Mouse (Mus musculus): ENCODE results near the gene Gnb1.
"Not testable (repeated sequence)": the region's sequence is repeated elsewhere in the genome, so short reads cannot be mapped to it uniquely, and the experiment has no call there.

DNA sequence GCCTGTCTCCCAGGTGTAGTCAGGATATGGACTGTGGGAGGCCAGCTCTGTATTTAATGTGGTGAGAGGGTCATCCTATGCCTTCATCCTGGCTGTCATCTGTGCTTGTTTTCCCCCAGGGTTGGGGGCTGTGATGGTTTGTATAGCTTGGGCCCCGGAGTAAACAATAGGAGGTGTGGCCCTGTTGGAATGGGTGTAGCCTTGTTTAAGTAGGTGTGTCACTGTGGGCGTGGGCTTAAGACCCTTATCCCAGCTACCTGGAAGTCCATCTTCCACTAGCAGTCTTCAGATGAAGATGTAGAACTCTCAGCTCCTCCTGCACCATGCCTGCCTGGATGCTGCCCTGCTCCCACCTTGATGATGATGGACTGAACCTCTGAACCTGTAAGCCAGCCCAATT is 17.4 kb upstream of the Gnb1 start:
- TF ChIP-seq MAX (IDR thresholded peaks at IDR 0.05; ENCODE audit: low read depth); POLR2A (IDR thresholded peaks at IDR 0.05; ENCODE audit: insufficient read length, low read depth); USF1 (IDR thresholded peaks at IDR 0.05; ENCODE audit: low read depth): not testable (repeated sequence)
